Mouse (Mus musculus): Measurements from ENCODE around the gene Tmem254c. TPM values are rescaled to one million over a fixed set of nuclear protein-coding genes. Genes with fewer than 3 reads are reported as not detected.
"Not testable (repeated sequence)": the region's sequence is repeated elsewhere in the genome, so short reads cannot be mapped to it uniquely, and the experiment has no call there.

Tmem254c gene
- total and polyA plus RNA-seq, 3 experiments, result 10.3 to 15.2 (median 12.0) TPM

- H3K36me3 ChIP-seq (replicated peaks in 1 of 2; ENCODE audit: control insufficient read depth in 1 of 2, insufficient read depth in 1 of 2, low read length in 1 of 2); DNase-seq (ENCODE audit: extremely low read depth); H3K4me1 ChIP-seq (ENCODE audit: control insufficient read depth in 1 of 2, insufficient read depth in 2 of 2); H3K79me2 ChIP-seq (replicated peaks; ENCODE audit: control insufficient read depth, extremely low read depth, insufficient read depth, poor library complexity, severe bottlenecking); in situ Hi-C loops (cut with MboI; ENCODE audit: low pct_ligation_motif_present, low pct_unique_long_range_greater_than_20kb, low sequenced_read_pairs); dilution Hi-C loops (cut with MboI; ENCODE audit: extremely low pct_ligation_motif_present, extremely low pct_unique_long_range_greater_than_20kb, low sequenced_read_pairs); H3K9ac ChIP-seq (ENCODE audit: insufficient read depth, low read depth); H3K27me3 ChIP-seq (replicated peaks); H3K4me3 ChIP-seq (replicated peaks in 1 of 3; ENCODE audit: low read depth in 2 of 3, low read length in 2 of 3, poor library complexity in 1 of 3); H3K9me3 ChIP-seq (replicated peaks; ENCODE audit: low read length); H3K27ac ChIP-seq (ENCODE audit: insufficient read depth, low read depth); H3K4me2 ChIP-seq (ENCODE audit: insufficient read depth, low read depth, poor library complexity, severe bottlenecking): not testable (repeated sequence)
These were observed 7.8 kb downstream of the Tmem254c start for GRCm38 (mm10) chr14:26059362-26059761.

- H3K27me3 ChIP-seq (replicated peaks); dilution Hi-C loops (cut with MboI; ENCODE audit: extremely low pct_ligation_motif_present, extremely low pct_unique_long_range_greater_than_20kb, low sequenced_read_pairs); H3K9me3 ChIP-seq (replicated peaks; ENCODE audit: low read length); H3K9ac ChIP-seq (ENCODE audit: insufficient read depth, low read depth); H3K27ac ChIP-seq (ENCODE audit: insufficient read depth, low read depth); H3K4me3 ChIP-seq (replicated peaks in 1 of 3; ENCODE audit: low read depth in 2 of 3, low read length in 2 of 3, poor library complexity in 1 of 3); H3K79me2 ChIP-seq (replicated peaks; ENCODE audit: control insufficient read depth, extremely low read depth, insufficient read depth, poor library complexity, severe bottlenecking); H3K4me2 ChIP-seq (ENCODE audit: insufficient read depth, low read depth, poor library complexity, severe bottlenecking); DNase-seq (ENCODE audit: extremely low read depth); in situ Hi-C loops (cut with MboI; ENCODE audit: low pct_ligation_motif_present, low pct_unique_long_range_greater_than_20kb, low sequenced_read_pairs); H3K4me1 ChIP-seq (ENCODE audit: control insufficient read depth in 1 of 2, insufficient read depth in 2 of 2); H3K36me3 ChIP-seq (replicated peaks in 1 of 2; ENCODE audit: control insufficient read depth in 1 of 2, insufficient read depth in 1 of 2, low read length in 1 of 2): not testable (repeated sequence)
These were observed 9.0 kb downstream of the Tmem254c start for GRCm38 (mm10) chr14:26058184-26058583.

GRCm38 (mm10) chr14:26048767-26049166, 18.4 kb downstream of the Tmem254c start:
- H3K79me2 ChIP-seq (replicated peaks; ENCODE audit: control insufficient read depth, extremely low read depth, insufficient read depth, poor library complexity, severe bottlenecking); in situ Hi-C loops (cut with MboI; ENCODE audit: low pct_ligation_motif_present, low pct_unique_long_range_greater_than_20kb, low sequenced_read_pairs); dilution Hi-C loops (cut with MboI; ENCODE audit: extremely low pct_ligation_motif_present, extremely low pct_unique_long_range_greater_than_20kb, low sequenced_read_pairs): not testable (repeated sequence)

GRCm38 (mm10) chr14:26047026-26047425, 20.1 kb downstream of the Tmem254c start:
- H3K4me1 ChIP-seq (ENCODE audit: control insufficient read depth in 1 of 2, insufficient read depth in 2 of 2); H3K9ac ChIP-seq (ENCODE audit: insufficient read depth, low read depth); H3K36me3 ChIP-seq (replicated peaks in 1 of 2; ENCODE audit: control insufficient read depth in 1 of 2, insufficient read depth in 1 of 2, low read length in 1 of 2); H3K4me3 ChIP-seq (replicated peaks in 1 of 3; ENCODE audit: low read depth in 2 of 3, low read length in 2 of 3, poor library complexity in 1 of 3); H3K27ac ChIP-seq (ENCODE audit: insufficient read depth, low read depth); H3K9me3 ChIP-seq (replicated peaks; ENCODE audit: low read length); H3K79me2 ChIP-seq (replicated peaks; ENCODE audit: control insufficient read depth, extremely low read depth, insufficient read depth, poor library complexity, severe bottlenecking); DNase-seq (ENCODE audit: extremely low read depth); H3K27me3 ChIP-seq (replicated peaks); dilution Hi-C loops (cut with MboI; ENCODE audit: extremely low pct_ligation_motif_present, extremely low pct_unique_long_range_greater_than_20kb, low sequenced_read_pairs); in situ Hi-C loops (cut with MboI; ENCODE audit: low pct_ligation_motif_present, low pct_unique_long_range_greater_than_20kb, low sequenced_read_pairs); H3K4me2 ChIP-seq (ENCODE audit: insufficient read depth, low read depth, poor library complexity, severe bottlenecking): not testable (repeated sequence)

More at GRCm38 (mm10) chr14:26048767-26049166, 18.4 kb downstream of the Tmem254c start:
- H3K4me2 ChIP-seq (ENCODE audit: insufficient read depth, low read depth, poor library complexity, severe bottlenecking); H3K9ac ChIP-seq (ENCODE audit: insufficient read depth, low read depth); DNase-seq (ENCODE audit: extremely low read depth); H3K4me1 ChIP-seq (ENCODE audit: control insufficient read depth in 1 of 2, insufficient read depth in 2 of 2); H3K27me3 ChIP-seq (replicated peaks); H3K4me3 ChIP-seq (replicated peaks in 1 of 3; ENCODE audit: low read depth in 2 of 3, low read length in 2 of 3, poor library complexity in 1 of 3); H3K9me3 ChIP-seq (replicated peaks; ENCODE audit: low read length); H3K36me3 ChIP-seq (replicated peaks in 1 of 2; ENCODE audit: control insufficient read depth in 1 of 2, insufficient read depth in 1 of 2, low read length in 1 of 2); H3K27ac ChIP-seq (ENCODE audit: insufficient read depth, low read depth): not testable (repeated sequence)

- H3K4me2 ChIP-seq (ENCODE audit: insufficient read depth, low read depth, poor library complexity, severe bottlenecking); H3K9ac ChIP-seq (ENCODE audit: insufficient read depth, low read depth); in situ Hi-C loops (cut with MboI; ENCODE audit: low pct_ligation_motif_present, low pct_unique_long_range_greater_than_20kb, low sequenced_read_pairs); H3K4me1 ChIP-seq (ENCODE audit: control insufficient read depth in 1 of 2, insufficient read depth in 2 of 2); H3K27ac ChIP-seq (ENCODE audit: insufficient read depth, low read depth); DNase-seq (ENCODE audit: extremely low read depth); H3K27me3 ChIP-seq (replicated peaks); H3K79me2 ChIP-seq (replicated peaks; ENCODE audit: control insufficient read depth, extremely low read depth, insufficient read depth, poor library complexity, severe bottlenecking); H3K4me3 ChIP-seq (replicated peaks in 1 of 3; ENCODE audit: low read depth in 2 of 3, low read length in 2 of 3, poor library complexity in 1 of 3); H3K36me3 ChIP-seq (replicated peaks in 1 of 2; ENCODE audit: control insufficient read depth in 1 of 2, insufficient read depth in 1 of 2, low read length in 1 of 2); dilution Hi-C loops (cut with MboI; ENCODE audit: extremely low pct_ligation_motif_present, extremely low pct_unique_long_range_greater_than_20kb, low sequenced_read_pairs); H3K9me3 ChIP-seq (replicated peaks; ENCODE audit: low read length): not testable (repeated sequence)
These were observed 22.1 kb downstream of the Tmem254c start for GRCm38 (mm10) chr14:26045007-26045406.

- H3K4me1 ChIP-seq (ENCODE audit: control insufficient read depth in 1 of 2, insufficient read depth in 2 of 2); H3K36me3 ChIP-seq (replicated peaks in 1 of 2; ENCODE audit: control insufficient read depth in 1 of 2, insufficient read depth in 1 of 2, low read length in 1 of 2); H3K27ac ChIP-seq (ENCODE audit: insufficient read depth, low read depth); H3K4me2 ChIP-seq (ENCODE audit: insufficient read depth, low read depth, poor library complexity, severe bottlenecking); H3K4me3 ChIP-seq (replicated peaks in 1 of 3; ENCODE audit: low read depth in 2 of 3, low read length in 2 of 3, poor library complexity in 1 of 3); H3K9me3 ChIP-seq (replicated peaks; ENCODE audit: low read length); DNase-seq (ENCODE audit: extremely low read depth); H3K9ac ChIP-seq (ENCODE audit: insufficient read depth, low read depth); H3K79me2 ChIP-seq (replicated peaks; ENCODE audit: control insufficient read depth, extremely low read depth, insufficient read depth, poor library complexity, severe bottlenecking); dilution Hi-C loops (cut with MboI; ENCODE audit: extremely low pct_ligation_motif_present, extremely low pct_unique_long_range_greater_than_20kb, low sequenced_read_pairs); in situ Hi-C loops (cut with MboI; ENCODE audit: low pct_ligation_motif_present, low pct_unique_long_range_greater_than_20kb, low sequenced_read_pairs); H3K27me3 ChIP-seq (replicated peaks): not testable (repeated sequence)
These were observed 24.5 kb downstream of the Tmem254c start, which contains the start of gene Gm9780 for GRCm38 (mm10) chr14:26042611-26043010. TSS of gene Gm9780 (minus strand) at chr14:26042711.
